Mouse (Mus musculus) frontal cortex, adult (tissue): ENCODE measurements around the gene Nkain4.

Experiments
- ATAC-seq: cut with Nextera tagmentation; 2 replicates; pipeline ENCODE4 v1.9.2; 2017; ENCODE audit warnings: mild to moderate bottlenecking, moderate library complexity, mixed read lengths; ENCODE audit not compliant: low TSS enrichment

Gene Nkain4

GRCm38 (mm10) chr2:180954061-180955047 lies at the start of gene Nkain4:
Gene Nkain4, minus strand, starts transcription at chr2:180954699.
- peak; percentile 74 for ATAC-seq

- peak; percentile 27; the same call in 1 of the 2 replicates for ATAC-seq
Observed at GRCm38 (mm10) chr2:180996905-180997304, 42.4 kb upstream of the Nkain4 start.

- peak; percentile 72 for ATAC-seq
Observed at GRCm38 (mm10) chr2:180996436-180996835, 41.9 kb upstream of the Nkain4 start.

- no peak for ATAC-seq
Observed at GRCm38 (mm10) chr2:180995457-180995856, 41.0 kb upstream of the Nkain4 start.

- ATAC-seq: no peak
Observed at GRCm38 (mm10) chr2:180994360-180994759, 39.9 kb upstream of the Nkain4 start.

GRCm38 (mm10) chr2:180990347-180990746 lies 35.8 kb upstream of the Nkain4 start:
- ATAC-seq: peak; percentile 51; the same call in 1 of the 2 replicates

- ATAC-seq: no peak
Observed at GRCm38 (mm10) chr2:180988948-180989347, 34.4 kb upstream of the Nkain4 start.

- peak; percentile 39; the same call in 1 of the 2 replicates for ATAC-seq
Observed at GRCm38 (mm10) chr2:180988347-180988913, 33.9 kb upstream of the Nkain4 start.

GRCm38 (mm10) chr2:180987432-180988030 lies 33.0 kb upstream of the Nkain4 start:
- no peak for ATAC-seq

- no peak for ATAC-seq
Observed at GRCm38 (mm10) chr2:180987001-180987400, 32.5 kb upstream of the Nkain4 start.

GRCm38 (mm10) chr2:180986449-180986848 lies 31.9 kb upstream of the Nkain4 start, which contains the start of gene Col20a1:
Gene Col20a1, plus strand, starts transcription at chr2:180986535.
- ATAC-seq: no peak

- ATAC-seq: no peak
Observed at GRCm38 (mm10) chr2:180985635-180986034, 31.1 kb upstream of the Nkain4 start.

GRCm38 (mm10) chr2:180981133-180981532 lies 26.6 kb upstream of the Nkain4 start:
- ATAC-seq: no peak

GRCm38 (mm10) chr2:180967010-180967763 lies 12.7 kb upstream of the Nkain4 start, which contains the start of gene Arfgap1:
Gene Arfgap1, plus strand, starts transcription at chr2:180967225.
- ATAC-seq: peak; percentile 92

- peak; percentile 38; the same call in 1 of the 2 replicates for ATAC-seq
Observed at GRCm38 (mm10) chr2:180966092-180966882, 11.8 kb upstream of the Nkain4 start.

- peak; percentile 56; the same call in 1 of the 2 replicates for ATAC-seq
Observed at GRCm38 (mm10) chr2:180963956-180964355, 9.5 kb upstream of the Nkain4 start.

GRCm38 (mm10) chr2:180962616-180963308 lies 8.3 kb upstream of the Nkain4 start:
- no peak for ATAC-seq

GRCm38 (mm10) chr2:180960187-180960586 lies 5.7 kb upstream of the Nkain4 start:
- no peak for ATAC-seq

GRCm38 (mm10) chr2:180959605-180960004 lies 5.1 kb upstream of the Nkain4 start:
- ATAC-seq: no peak

GRCm38 (mm10) chr2:180953638-180954037 lies 861 bp downstream of the Nkain4 start:
- ATAC-seq: no peak
